Mouse (Mus musculus) heart, adult 2 months (tissue): Measurements from ENCODE around the gene Eml2.

Source experiments
- CTCF ChIP-seq: fragments of 200-600 bp; IDR thresholded peaks from 2 replicates; pipeline ENCODE4 v1.8.1; 2022; ENCODE audit warnings: antibody characterized with exemption, mild to moderate bottlenecking, moderate library complexity
- EP300 ChIP-seq: fragments of 200-500 bp; IDR thresholded peaks from 2 replicates; pipeline ENCODE4 v1.6.1; 2011; ENCODE audit warnings: low read depth, low read length, control low read depth; ENCODE audit not compliant: insufficient read depth

GRCm38 (mm10) chr7:19136168-19136567 lies 40.1 kb upstream of the Eml2 start:
- TF ChIP-seq CTCF: no peak
- no peak for TF ChIP-seq EP300
